Mouse (Mus musculus) frontal cortex, postnatal 36 days (tissue): ENCODE data around the gene Opa3.
"Not testable (repeated sequence)": the region's sequence is repeated elsewhere in the genome, so short reads cannot be mapped to it uniquely, and the experiment has no call there.

Experiments used
- DNase-seq, 2 experiments: peaks; one replicate each; pipeline ENCODE4 v3.0.0; 2022; ENCODE audit warnings: low spot score in 2 of 2

The Opa3 gene

DNA sequence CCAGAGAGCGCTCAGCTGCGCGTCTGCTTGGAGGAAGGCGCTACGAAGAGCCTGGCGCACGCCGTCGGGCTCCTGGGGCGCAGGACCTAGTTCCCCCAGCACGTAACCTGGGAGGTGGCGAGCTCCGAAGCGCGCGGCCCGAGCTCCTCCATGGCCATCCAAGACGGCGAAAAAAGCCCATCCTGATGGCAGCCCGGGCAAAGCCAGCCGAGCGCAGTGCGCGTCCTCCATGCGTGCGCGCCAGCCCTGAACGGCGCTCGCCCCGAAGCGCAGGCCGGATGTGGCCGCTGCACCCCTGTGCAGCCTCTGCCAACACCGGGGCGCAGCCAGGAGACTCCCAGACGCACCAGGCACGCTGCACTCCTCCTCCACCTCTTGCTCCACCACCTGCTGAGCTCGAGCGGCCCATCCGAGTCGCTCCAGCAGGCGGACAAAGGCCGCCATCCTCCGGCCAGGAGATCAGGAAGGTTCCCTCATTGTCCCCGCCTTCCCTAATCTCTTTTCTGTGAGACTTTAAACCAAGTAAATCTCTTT lies 51.5 kb downstream of the Opa3 start, which contains the start of gene Ppm1n:
Gene Ppm1n, minus strand, starts transcription at position 484 of the 534 bp plus-strand sequence.
- no peak for DNase-seq

GRCm38 (mm10) chr7:19281680-19282304 lies 53.7 kb downstream of the Opa3 start:
- DNase-seq, result not testable (repeated sequence)

- peak; percentile 74 to 78 for DNase-seq
Observed at GRCm38 (mm10) chr7:19282385-19282784, 54.3 kb downstream of the Opa3 start, which contains the start of gene Rtn2. Gene Rtn2 (plus strand): TSS chr7:19282624.

DNA sequence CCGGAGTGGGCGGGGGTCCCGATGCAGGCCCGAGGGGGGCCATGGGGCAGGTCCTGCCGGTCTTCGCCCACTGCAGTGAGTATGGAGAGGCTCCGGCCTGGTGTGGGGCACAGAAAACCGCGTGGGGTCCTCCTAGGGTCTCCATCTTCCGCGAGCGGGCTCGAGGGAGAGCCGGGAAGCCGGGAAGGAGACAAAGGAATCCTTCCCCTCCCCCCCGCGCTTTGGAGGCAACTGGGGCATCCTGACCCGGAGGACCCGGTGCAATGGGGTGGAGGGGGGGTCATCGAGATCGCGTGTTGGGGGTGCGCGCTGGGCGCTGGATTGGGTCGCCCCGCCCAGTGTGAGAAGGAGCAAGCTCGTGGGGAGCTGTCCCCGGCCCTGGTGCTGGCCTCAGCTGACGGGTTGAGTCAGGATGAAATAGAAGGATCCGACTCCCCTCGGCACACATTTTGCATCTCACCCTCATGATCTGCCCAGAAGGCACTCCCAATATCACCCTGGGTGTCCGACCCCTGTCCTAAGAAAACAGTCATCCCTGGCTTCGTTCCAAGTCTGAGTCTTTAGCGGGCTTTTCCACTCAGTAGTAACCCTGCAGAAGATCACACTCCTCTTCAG lies 54.8 kb downstream of the Opa3 start:
- peak in 1 of 2 experiments; percentile 49 for DNase-seq

- peak in 1 of 2 experiments; percentile 54 for DNase-seq
Observed at GRCm38 (mm10) chr7:19283406-19283804, 55.3 kb downstream of the Opa3 start.

DNA sequence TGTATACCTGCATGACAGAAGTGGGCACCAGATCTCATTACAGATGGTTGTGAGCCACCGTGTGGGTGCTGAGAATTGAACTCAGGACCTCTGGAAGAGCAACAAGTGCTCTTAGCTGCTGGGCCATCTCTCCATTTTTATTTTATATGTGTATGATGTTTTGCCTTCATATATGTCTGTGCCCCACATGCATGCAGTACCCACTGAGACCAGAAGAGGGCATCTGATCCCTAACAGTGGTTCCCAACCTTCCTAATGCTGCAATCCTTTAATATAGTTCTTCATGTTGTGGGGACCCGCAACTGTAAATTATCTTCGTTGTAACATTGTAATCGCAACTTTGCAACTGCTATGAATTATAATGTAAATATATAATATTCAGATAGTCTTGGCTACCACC lies 56.6 kb downstream of the Opa3 start:
- DNase-seq, result peak in 1 of 2 experiments; percentile 63

DNA sequence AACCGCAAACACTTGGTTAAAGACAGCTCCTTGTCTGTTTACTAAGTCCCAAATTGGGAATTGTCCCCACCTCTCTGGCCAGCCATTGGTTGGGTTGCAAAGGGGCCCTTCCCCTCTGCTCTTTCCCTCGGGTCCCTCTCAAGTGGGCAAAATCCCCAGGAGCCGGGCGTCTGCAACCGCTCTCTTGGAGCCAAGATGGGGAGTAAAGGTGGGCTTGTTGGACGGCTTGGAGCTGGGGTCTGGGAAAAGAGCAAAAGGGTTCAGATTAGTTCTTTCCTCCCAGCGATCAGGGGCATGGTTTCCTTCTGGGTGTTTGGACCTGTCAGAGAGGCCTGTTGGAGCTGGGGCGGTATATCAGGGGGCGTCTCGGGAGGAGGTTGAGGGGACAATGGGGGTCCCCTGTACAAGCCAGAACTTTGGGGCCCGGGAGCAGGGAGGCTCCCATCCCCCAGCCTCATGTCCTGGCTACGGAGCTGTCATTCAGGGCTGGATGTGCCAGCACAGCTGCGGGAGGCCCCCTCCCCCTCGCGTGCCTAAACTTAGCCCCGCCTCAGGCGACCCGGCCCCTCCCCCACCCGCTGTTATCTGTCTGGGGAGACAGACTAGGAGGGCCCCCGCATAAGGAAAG lies 62.9 kb downstream of the Opa3 start:
- DNase-seq, result no peak

DNA sequence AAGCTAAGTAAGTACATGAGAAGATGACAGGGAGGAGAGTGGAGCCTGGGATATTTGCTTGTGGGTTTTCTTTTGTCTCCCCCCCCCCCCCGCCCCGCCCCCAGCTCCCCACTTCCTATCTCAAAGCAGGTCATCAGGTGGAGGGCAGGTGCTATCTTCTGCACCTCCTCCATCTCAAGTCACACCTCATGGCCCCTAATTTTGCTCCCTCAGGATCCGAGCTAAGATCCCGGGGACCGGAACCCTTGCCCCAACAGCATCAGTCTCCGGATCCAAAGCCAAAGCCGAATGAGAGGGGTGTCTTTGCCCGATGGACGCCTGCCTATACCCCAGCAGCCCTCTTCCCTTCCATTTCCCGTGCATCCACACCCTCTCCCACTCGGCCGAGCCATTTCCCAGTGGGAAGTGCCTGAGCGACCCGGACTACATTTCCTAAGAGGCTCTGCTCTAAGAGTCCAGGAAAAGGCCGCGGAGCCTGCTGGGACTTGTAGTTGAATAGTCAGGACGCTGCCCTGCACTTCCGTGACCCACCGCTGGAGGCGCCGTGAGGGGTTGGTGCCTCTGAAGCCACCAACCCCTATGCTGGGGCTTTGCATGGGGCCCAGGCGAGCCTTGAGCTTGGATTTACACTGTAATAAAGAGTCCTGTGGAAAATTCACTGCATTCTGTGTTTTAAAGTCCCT lies 67.5 kb downstream of the Opa3 start:
- peak; percentile 97 to 98 for DNase-seq

GRCm38 (mm10) chr7:19297034-19297433 lies 68.9 kb downstream of the Opa3 start:
- DNase-seq, result no peak

DNA sequence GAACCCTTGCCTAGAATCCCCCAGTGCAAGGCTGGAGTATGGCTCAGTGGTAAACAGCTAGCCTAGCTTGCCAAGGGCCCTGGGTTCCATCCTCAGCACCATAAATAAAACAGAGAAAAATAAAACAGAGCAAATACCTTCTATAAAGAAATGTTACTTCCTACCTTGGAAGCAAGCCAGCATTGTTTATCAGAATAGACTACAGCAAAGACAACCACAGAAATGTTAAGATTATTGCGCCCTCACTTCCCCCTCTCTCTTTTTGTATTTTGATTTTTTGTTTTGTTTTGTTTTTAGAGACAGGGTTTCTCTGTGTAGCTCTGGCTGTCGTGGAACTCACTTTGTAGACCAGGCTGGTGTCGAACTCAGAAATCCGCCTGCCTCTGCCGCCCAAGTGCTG lies 69.7 kb downstream of the Opa3 start:
- DNase-seq, result no peak

GRCm38 (mm10) chr7:19299194-19299593 lies 71.1 kb downstream of the Opa3 start:
- peak in 1 of 2 experiments; percentile 54 for DNase-seq

GRCm38 (mm10) chr7:19300501-19301421 lies 72.6 kb downstream of the Opa3 start:
- peak; percentile 75 to 82 for DNase-seq

DNA sequence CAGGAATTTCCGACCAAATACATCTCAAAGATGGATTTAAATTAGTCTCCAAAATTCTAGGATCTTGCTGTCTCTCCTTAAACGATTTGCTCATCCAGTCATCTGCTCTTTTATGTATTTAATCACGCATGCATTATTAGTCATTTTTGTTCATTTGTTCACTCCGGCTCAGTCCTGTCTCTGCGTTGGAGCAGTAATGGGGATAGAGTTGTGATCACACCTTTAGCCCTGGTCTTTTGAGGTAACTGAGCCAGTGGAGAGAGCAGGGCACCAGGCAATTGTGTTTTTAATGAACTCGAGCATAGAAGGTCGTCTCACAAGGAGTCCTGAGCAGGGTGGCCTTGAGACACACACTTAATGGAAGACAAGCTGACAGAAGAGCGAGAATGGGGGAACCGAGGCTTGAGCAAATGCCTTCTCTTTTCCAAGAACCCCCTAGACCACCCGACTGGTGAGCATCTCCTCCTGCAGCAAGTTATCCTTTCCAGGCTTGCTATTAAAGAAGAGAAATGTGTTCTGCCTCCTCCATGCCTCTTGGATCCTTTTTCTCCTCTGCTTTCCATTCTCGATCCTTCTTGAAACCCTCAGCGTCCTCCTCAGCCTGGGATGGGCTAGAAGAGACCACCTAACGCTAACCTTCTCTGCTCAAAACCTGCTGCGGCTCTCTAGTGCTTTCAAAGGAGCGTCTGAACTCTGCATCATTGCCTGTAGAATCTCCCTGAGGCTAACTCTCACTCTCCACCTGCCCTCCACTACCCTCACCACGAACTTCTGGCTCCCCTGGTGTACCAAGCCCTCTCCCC lies 73.5 kb downstream of the Opa3 start:
- DNase-seq, result no peak

DNA sequence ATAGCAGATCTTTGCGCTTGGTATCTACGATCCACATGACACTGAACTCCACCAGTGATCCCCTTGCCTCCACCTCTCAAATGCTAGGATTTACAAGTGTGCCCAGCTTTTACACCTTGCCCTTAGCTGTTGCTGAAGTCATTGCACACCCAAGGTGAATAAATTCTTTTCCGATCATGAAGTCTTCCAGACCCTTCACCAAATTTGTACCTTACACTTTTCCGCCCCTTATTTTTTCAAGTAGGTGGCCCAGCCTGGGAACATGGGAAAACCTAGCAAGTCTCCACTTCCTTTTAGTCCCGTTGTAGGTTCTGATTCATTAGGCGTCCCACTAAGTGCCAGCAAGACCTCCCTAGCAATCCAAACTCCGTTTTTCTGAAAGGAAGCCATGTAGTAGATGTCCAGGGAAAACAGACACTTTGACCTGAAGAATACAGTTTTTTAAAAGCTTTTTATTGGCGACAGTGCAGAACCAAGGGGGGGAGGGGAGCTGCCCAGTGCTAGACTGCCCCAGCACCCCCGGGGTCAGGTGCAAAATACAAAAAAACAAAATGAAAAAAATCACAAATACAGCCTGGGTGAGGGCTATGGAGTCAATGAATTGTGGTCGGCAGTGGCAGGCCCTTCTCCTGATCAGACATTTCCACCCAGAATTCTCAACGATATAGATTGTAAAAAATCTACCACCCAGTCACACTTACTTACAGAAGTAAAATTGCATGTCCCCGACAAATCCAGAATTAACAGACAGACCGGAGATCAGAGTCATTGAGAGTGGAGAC lies 74.3 kb downstream of the Opa3 start:
- DNase-seq, result no peak

DNA sequence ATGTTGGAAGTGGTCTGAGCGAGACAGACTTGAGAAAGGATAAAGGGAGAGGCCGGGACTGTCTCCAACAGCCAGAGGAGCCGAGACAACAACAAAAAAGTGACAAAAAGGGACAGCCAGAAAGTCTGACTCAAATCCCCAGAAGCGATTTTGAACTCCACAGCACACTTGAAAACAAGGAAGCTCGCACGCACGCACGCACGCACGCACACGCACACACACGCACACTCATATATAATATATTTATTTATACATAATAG lies 74.8 kb downstream of the Opa3 start:
- DNase-seq, result no peak

- DNase-seq, result peak; percentile 66 to 70
Observed at GRCm38 (mm10) chr7:19303770-19304169, 75.6 kb downstream of the Opa3 start.

DNA sequence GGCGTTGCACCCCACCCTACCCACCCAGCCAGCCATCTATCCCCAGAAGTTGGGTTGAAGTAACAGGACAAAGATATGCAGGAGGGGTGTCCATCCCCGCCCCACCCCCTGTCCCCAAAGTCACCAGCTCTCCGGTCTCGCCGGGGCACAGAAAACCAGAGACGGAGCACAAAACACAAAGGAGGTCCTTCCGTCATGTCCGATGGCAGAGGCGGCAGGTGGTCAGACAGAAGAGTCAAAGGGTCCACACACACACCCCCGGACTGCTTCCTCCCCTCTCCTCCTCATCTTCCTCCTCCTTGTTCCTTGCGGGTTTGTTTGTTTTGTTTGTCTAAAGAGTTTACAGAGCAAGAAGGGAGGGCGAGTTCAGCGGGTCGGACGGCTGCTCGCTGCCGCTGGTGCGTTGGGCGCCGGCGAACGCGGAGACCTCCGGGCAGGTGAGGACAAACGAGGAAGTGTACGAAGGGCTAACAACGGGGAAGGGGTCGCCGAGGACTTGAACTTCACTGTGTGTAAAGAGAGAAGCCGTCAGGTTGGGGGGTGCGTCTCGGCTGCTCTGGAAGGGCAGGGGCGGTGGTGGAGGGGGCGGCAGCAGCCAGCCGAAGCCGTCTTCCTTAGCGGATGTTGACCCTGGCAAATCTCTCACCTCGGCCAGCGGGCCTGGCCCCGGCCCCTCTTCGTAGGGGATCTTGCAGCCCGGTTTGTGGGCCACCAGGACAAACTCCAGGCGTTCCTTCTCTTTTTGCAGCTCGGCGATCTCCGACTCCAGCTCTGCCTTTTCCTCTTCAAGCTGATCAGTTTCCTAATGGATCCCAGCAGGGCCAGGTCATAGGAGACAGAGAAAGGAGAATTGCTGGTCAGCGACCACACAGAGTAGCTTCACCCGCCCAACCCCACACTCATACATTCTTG lies 76.6 kb downstream of the Opa3 start:
- no peak for DNase-seq

DNA sequence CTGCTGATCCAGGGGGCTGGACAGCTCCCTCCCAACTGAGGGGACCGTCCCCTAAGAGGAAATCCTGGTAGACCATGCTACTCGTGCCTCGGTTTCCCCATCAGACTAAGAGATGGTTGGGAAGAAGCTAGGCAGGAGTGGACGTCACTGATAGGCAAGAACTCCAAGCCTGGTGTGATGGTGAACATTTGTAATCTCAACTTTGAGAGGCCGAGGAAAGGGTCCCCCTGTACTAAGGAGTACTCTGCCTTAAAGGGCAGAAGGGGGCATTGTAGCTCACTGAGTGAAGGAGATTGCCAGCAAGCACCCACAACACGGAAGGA lies 77.2 kb downstream of the Opa3 start:
- DNase-seq, result no peak
